Mouse (Mus musculus) mesoderm, embryonic 11.5 days (tissue): ENCODE data around the gene Ppp1r3a.
"Not testable (repeated sequence)": the region's sequence is repeated elsewhere in the genome, so short reads cannot be mapped to it uniquely, and the experiment has no call there.

ENCODE experiments used
- DNase-seq: peaks from one replicate; pipeline ENCODE4 v3.0.0-alpha.2; 2012; ENCODE audit warnings: low read depth, low spot score

The Ppp1r3a gene

DNA sequence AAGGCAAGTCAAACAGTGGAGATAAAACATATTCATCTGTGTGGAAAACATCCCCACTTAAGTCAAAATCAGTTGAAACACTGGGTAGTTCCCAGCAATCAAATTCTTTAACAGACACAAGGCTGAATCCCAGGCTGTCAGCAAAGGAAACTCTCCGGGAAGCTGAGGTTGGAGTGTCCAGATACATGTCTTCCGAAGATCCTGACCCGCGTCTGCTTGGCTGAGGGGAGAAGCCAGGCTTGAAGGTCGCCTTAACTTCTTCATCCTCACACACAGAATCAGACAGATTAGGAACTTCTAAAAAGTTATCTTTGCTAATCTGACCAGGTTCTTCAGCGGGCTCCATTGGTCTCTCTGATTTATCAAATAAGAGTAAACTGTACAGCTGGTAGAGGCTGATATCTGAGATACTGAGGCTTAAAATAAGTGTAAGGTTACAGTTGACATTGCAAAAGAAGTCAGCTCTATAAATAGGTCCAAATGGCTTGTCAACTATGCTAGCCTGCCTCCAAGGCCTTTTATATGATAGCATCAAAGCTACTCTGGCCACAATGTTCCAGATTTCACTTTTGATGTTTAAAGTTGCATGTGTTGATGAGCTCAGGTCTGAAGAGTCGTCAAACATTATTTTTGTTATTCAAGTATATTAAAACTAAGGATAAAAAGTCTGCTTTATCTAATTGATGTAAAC, at the start of gene Ppp1r3a:
Gene Ppp1r3a, minus strand, starts transcription at position 374 of the 691 bp plus-strand sequence.
- no peak for DNase-seq

DNA sequence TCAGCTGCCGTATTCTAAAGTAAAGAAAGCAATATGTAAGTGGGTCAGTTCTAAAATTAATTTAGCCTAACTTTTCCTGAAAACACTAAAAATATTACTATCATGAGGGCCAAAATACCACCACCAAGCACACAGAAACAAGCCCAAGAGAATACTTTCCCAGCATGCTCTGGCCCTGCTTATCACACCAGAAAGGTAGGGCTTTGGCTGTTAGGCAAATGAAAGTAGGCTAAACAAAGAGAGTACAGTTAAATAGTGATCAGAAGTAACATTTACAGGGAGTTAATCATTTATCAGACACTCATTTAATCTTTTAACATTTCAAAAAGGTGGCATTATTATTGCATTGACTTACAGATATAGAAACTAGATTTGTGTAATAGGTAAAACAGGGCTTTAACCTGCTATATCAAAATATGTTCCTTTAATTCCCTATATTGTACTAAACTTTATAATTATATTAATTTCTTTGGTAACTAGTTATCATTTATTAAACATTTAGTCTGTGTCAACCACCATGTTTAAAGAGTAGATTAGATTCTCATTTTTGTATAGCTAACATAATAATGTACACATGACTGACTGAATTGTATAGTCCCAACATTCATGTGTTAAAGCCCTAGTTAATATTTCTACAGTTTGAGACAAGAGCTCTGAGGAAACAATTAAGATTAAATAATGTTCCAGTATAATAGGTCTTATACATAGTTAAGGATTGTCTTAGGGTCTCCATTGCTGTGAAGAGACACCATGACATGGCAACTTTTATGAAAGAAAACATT, 32.3 kb upstream of the Ppp1r3a start:
- no peak for DNase-seq

GRCm38 (mm10) chr6:14777920-14778319, 22.8 kb upstream of the Ppp1r3a start:
- DNase-seq = no peak

GRCm38 (mm10) chr6:14771717-14772116, 16.6 kb upstream of the Ppp1r3a start:
- no peak for DNase-seq

- no peak for DNase-seq
Observed at GRCm38 (mm10) chr6:14757486-14757885, 2.4 kb upstream of the Ppp1r3a start.

GRCm38 (mm10) chr6:14753512-14753911, 1.6 kb downstream of the Ppp1r3a start:
- DNase-seq = no peak

DNA sequence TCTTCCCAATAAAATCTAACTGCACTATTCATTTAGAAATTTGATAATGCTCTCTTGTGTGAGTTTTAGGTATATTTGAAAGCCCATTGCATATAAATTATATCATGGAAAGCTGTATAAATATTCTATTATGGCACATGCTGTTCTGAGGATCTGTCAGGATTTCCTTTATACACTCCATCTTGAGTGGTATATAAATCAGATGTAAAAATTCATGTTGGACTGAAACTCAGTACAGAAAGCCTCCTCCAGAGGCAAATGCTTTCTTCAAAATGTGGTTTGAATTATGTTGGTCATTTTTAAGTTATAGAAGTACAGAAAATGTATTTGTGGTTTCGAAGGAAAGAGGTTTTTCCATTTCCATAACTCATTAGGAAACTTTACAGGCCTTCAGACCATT, 2.9 kb downstream of the Ppp1r3a start:
- DNase-seq = no peak

GRCm38 (mm10) chr6:14747000-14747399, 8.1 kb downstream of the Ppp1r3a start:
- DNase-seq = no peak

DNA sequence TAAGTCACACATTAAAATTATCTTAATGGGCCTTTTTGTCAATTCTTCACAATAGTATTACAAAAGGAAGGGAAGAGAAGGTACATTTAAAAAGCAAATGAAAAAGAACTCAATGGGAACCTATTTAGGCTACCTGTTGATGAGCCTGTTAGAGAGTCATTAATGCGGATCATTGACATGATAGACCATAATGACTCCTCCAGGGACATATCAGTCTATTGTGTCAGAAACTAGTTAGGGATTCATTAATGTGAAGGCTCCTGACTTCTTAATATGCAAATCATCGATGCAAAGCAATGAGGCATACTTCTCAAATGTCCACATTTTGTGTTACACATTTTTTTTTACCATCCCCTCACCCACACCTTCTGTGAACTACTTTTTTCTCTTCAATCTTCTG, 19.1 kb downstream of the Ppp1r3a start:
- DNase-seq = no peak

DNA sequence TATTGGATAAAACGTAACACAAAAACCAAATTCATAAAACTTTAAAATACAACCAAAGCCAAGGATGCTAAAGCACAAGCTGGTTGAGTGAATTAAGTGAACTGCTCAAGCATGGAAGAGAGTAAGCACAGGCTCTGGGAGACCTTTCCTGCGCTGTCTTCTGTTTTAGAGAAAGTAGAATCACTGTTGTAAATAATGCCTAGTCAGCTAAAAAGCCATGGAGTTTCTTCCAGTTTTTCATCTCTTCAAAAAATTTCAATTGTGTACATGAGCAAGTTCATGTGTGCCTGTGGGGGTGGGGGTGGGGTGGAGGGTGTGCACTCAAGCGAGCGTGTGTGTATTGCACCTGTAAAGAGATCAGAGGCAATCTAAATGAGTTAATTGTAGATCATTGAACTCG, 24.1 kb downstream of the Ppp1r3a start:
- DNase-seq = no peak

- no peak for DNase-seq
Observed at GRCm38 (mm10) chr6:14720772-14721414, 34.2 kb downstream of the Ppp1r3a start.

GRCm38 (mm10) chr6:14720110-14720771, 34.8 kb downstream of the Ppp1r3a start:
- DNase-seq = no peak

GRCm38 (mm10) chr6:14715129-14715989, 39.7 kb downstream of the Ppp1r3a start:
- DNase-seq = no peak

GRCm38 (mm10) chr6:14712146-14712545, 42.9 kb downstream of the Ppp1r3a start:
- no peak for DNase-seq

GRCm38 (mm10) chr6:14700030-14700429, 55.0 kb downstream of the Ppp1r3a start:
- no peak for DNase-seq

GRCm38 (mm10) chr6:14679231-14679887, 75.7 kb downstream of the Ppp1r3a start:
- DNase-seq = not testable (repeated sequence)

DNA sequence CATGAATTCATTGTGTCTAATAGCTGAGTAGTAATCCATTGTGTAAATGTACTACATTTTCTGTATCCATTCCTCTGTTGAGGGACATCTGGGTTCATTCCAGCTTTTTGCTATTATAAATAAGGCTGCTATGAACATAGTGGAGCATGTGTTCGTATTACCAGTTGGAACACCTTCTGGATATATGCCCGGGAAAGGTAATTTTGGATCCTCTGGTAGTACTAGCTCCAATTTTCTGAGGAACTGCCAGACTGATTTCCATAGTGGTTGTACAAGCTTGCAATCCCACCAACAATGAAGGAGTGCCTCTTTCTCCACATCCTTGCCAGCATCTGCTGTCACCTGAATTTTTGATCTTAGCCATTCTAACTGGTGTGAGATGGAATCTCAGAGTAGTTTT, 86.1 kb downstream of the Ppp1r3a start:
- DNase-seq = not testable (repeated sequence)

- DNase-seq = not testable (repeated sequence)
Observed at GRCm38 (mm10) chr6:14667651-14668050, 87.4 kb downstream of the Ppp1r3a start.
